Mouse (Mus musculus) ES-Bruce4 (cell line): Measurements from ENCODE around the gene Prdm11.

Source experiments
- CTCF ChIP-seq: IDR thresholded peaks from one replicate; pipeline ENCODE4 v1.8.1; 2011; ENCODE audit warnings: low read depth, low read length
- POLR2A ChIP-seq: IDR thresholded peaks from one replicate; pipeline ENCODE4 v1.8.1; 2011; ENCODE audit warnings: low read length; ENCODE audit not compliant: insufficient read depth

- no peak for TF ChIP-seq CTCF
- TF ChIP-seq POLR2A = no peak
Observed at GRCm38 (mm10) chr2:93029267-93030060, 16.5 kb downstream of the Prdm11 start.
